Mouse (Mus musculus) lung, postnatal 0 days (tissue): ENCODE data around the gene Gm10282. TPM values are rescaled to one million over a fixed set of nuclear protein-coding genes. Genes with fewer than 3 reads are reported as not detected.
A peak's percentile ranks its signal among the peaks of the same experiment; 100 is the strongest.

Experiments
- ATAC-seq: fragments of 200-750 bp; cut with Nextera tagmentation; 2 replicates; pipeline ENCODE4 v1.8.0; 2017; ENCODE audit warnings: moderate library complexity
- DNase-seq: peaks from one replicate; pipeline ENCODE4 v3.0.0-alpha.2; 2016; ENCODE audit warnings: low spot score
- H3K27ac ChIP-seq: fragments of 300-500 bp; sonication (generic); 2 replicates; pipeline ENCODE4 v1.5.1; 2014; ENCODE audit warnings: antibody characterized with exemption, mild to moderate bottlenecking, low read length, mixed read lengths
- H3K27me3 ChIP-seq: fragments of 300-500 bp; sonication (generic); replicated peaks from 2 replicates; pipeline ENCODE4 v1.6.1; 2014; ENCODE audit warnings: low read length, mixed read lengths; ENCODE audit not compliant: insufficient read depth
- H3K36me3 ChIP-seq: fragments of 300-500 bp; sonication (generic); 2 replicates; pipeline ENCODE4 v1.6.1; 2014; ENCODE audit warnings: low read length, mixed read lengths; ENCODE audit not compliant: insufficient read depth
- H3K4me1 ChIP-seq: fragments of 300-500 bp; sonication (generic); 2 replicates; pipeline ENCODE4 v1.6.1; 2014; ENCODE audit warnings: antibody characterized with exemption, low read depth, low read length, mixed read lengths; ENCODE audit not compliant: insufficient read depth
- H3K4me2 ChIP-seq: fragments of 300-500 bp; sonication (generic); replicated peaks from 2 replicates; pipeline ENCODE4 v1.6.1; 2014; ENCODE audit warnings: low read depth, mild to moderate bottlenecking, low read length, moderate library complexity, mixed read lengths
- H3K4me3 ChIP-seq: fragments of 300-500 bp; sonication (generic); 2 replicates; pipeline ENCODE4 v1.5.1; 2014; ENCODE audit warnings: low read depth, low read length
- H3K9ac ChIP-seq: fragments of 300-500 bp; sonication (generic); replicated peaks from 2 replicates; pipeline ENCODE4 v1.6.1; 2014; ENCODE audit warnings: low read depth, mild to moderate bottlenecking
- H3K9me3 ChIP-seq: fragments of 300-500 bp; sonication (generic); 2 replicates; pipeline ENCODE4 v1.6.1; 2016; ENCODE audit warnings: low read length, mixed read lengths
- CTCF ChIP-seq: IDR thresholded peaks from 2 replicates; pipeline ENCODE4 v1.5.1; 2016; ENCODE audit warnings: antibody characterized with exemption, mild to moderate bottlenecking
- EP300 ChIP-seq: IDR thresholded peaks from 2 replicates; pipeline ENCODE4 v1.6.1; 2016; ENCODE audit warnings: antibody characterized with exemption, mild to moderate bottlenecking, control low read depth
- WGBS: fragments of 180-500 bp; shearing (Covaris S2); extraction: QIAGEN DNeasy Blood & Tissue Kit; methylation state at CpG from one replicate; pipeline ENCODE4 v1.1.7; 2014; 5-methylcytosine and 5-hydroxymethylcytosine counted together
- polyA plus RNA-seq: library from polyadenylated mRNA; unstranded; fragments of >200 nt; fragmentation: Nextera tagmentation; extraction: Ambion mirVana; gene quantifications from 2 replicates; pipeline ENCODE4 v1.2.1, GENCODE M21; 2015

The Gm10282 gene
- polyA plus RNA-seq, 1 experiment from 2014 or later, result 5.7 TPM

- Histone ChIP-seq H3K4me1 (0 out of 2 replicates have a peak, but pooled peaks cover 3% of the 10 kb centered on the region), H3K27ac (peak overlapping the region; percentile 43; the same call in 1 of the 2 replicates), H3K27me3 (0 out of 2 replicates have a peak, but pooled peaks cover 7% of the 10 kb centered on the region), H3K36me3 (0 out of 2 replicates have a peak, but pooled peaks cover 16% of the 10 kb centered on the region), H3K4me3 (no peak overlapping the region), H3K9ac (no peak overlapping the region), H3K4me2 (no peak overlapping the region), H3K9me3 (no peaks in the 10 kb centered on the region)
- ATAC-seq (no peak), DNase-seq (peak; percentile 61)
- TF ChIP-seq CTCF (no peak), EP300 (no peak)
- 48% methylated on average over 5 of the region's 5 CpGs for WGBS
These were observed 12.8 kb upstream of the Gm10282 start for GRCm38 (mm10) chr8:72317741-72318301.

GRCm38 (mm10) chr8:72316053-72316695 is 11.1 kb upstream of the Gm10282 start:
- Histone ChIP-seq H3K4me1 (0 out of 2 replicates have a peak, but pooled peaks cover 3% of the 10 kb centered on the region), H3K27me3 (0 out of 2 replicates have a peak, but pooled peaks cover 7% of the 10 kb centered on the region), H3K9ac (no peak overlapping the region), H3K4me3 (no peak overlapping the region), H3K27ac (no peak overlapping the region), H3K9me3 (no peaks in the 10 kb centered on the region), H3K4me2 (no peak overlapping the region), H3K36me3 (0 out of 2 replicates have a peak, but pooled peaks cover 11% of the 10 kb centered on the region)
- ATAC-seq, result no peak
- TF ChIP-seq EP300 (no peak), CTCF (no peak)
- DNase-seq, result no peak
- 66% methylated on average over 10 of the region's 10 CpGs for WGBS

- Histone ChIP-seq H3K9ac (no peak overlapping the region), H3K36me3 (no peaks in the 10 kb centered on the region), H3K9me3 (no peaks in the 10 kb centered on the region), H3K27ac (no peak overlapping the region), H3K27me3 (no peaks in the 10 kb centered on the region), H3K4me3 (no peak overlapping the region), H3K4me1 (0 out of 2 replicates have a peak, but pooled peaks cover 3% of the 10 kb centered on the region), H3K4me2 (no peak overlapping the region)
- WGBS, result 50% methylated on average over 3 of the region's 3 CpGs
- TF ChIP-seq CTCF, result no peak
- no peak for TF ChIP-seq EP300
- DNase-seq, result no peak
- no peak for ATAC-seq
These were observed 8.0 kb upstream of the Gm10282 start for GRCm38 (mm10) chr8:72312926-72313518.

GRCm38 (mm10) chr8:72310849-72311506 is 5.9 kb upstream of the Gm10282 start:
- Histone ChIP-seq H3K4me2 (no peak overlapping the region), H3K27ac (no peak overlapping the region), H3K4me1 (no peaks in the 10 kb centered on the region), H3K9me3 (no peaks in the 10 kb centered on the region), H3K36me3 (no peaks in the 10 kb centered on the region), H3K9ac (no peak overlapping the region), H3K27me3 (no peaks in the 10 kb centered on the region), H3K4me3 (no peak overlapping the region)
- DNase-seq (peak; percentile 53), ATAC-seq (peak; percentile 45)
- WGBS, result 34% methylated on average over 8 of the region's 8 CpGs
- TF ChIP-seq CTCF, result no peak
- TF ChIP-seq EP300, result no peak

GRCm38 (mm10) chr8:72308276-72308675 is 3.2 kb upstream of the Gm10282 start:
- no peaks in the 10 kb centered on the region for H3K36me3 ChIP-seq
- DNase-seq (peak; percentile 58), ATAC-seq (peak; percentile 52)
- peaks cover under 1% of the 10 kb centered on the region; the same call in 1 of the 2 replicates for H3K4me1 ChIP-seq
- H3K27me3 ChIP-seq, result no peaks in the 10 kb centered on the region
- WGBS, result 27% methylated on average over 6 of the region's 6 CpGs
- no peak overlapping the region for H3K4me2 ChIP-seq
- H3K4me3 ChIP-seq, result no peak overlapping the region
- H3K27ac ChIP-seq, result no peak overlapping the region
- no peak; the same call in 1 of the 2 replicates for TF ChIP-seq EP300
- no peak for TF ChIP-seq CTCF
- H3K9me3 ChIP-seq, result no peaks in the 10 kb centered on the region
- no peak overlapping the region for H3K9ac ChIP-seq

- WGBS, result 55% methylated on average over 5 of the region's 5 CpGs
- Histone ChIP-seq H3K36me3 (no peaks in the 10 kb centered on the region), H3K9ac (no peak overlapping the region), H3K4me2 (no peak overlapping the region), H3K9me3 (no peaks in the 10 kb centered on the region), H3K27me3 (no peaks in the 10 kb centered on the region), H3K27ac (no peak overlapping the region), H3K4me1 (peaks cover 4% of the 10 kb centered on the region; the same call in 1 of the 2 replicates), H3K4me3 (no peak overlapping the region)
- no peak for ATAC-seq
- no peak for TF ChIP-seq CTCF
- TF ChIP-seq EP300, result no peak
- no peak for DNase-seq
These were observed 1.9 kb upstream of the Gm10282 start for GRCm38 (mm10) chr8:72306913-72307312.
